Mouse (Mus musculus) liver, embryonic 14.5 days (tissue): ENCODE measurements around the gene Cd151.

Experiments used
- CTCF ChIP-seq: IDR thresholded peaks from 2 replicates; pipeline ENCODE4 v1.5.1; 2016; ENCODE audit warnings: antibody characterized with exemption, low read depth, control low read depth
- EP300 ChIP-seq: IDR thresholded peaks from 2 replicates; pipeline ENCODE4 v1.6.1; 2016; ENCODE audit warnings: antibody characterized with exemption, low read depth

- TF ChIP-seq CTCF (no peak; the same call in 1 of the 2 replicates), EP300 (no peak)
Observed at GRCm38 (mm10) chr7:141447110-141447991, 19.8 kb upstream of the Cd151 start, which contains the start of gene Rplp2.
